Mouse (Mus musculus) liver, adult 2 months (tissue): ENCODE data around the gene Plcb4.

ENCODE experiments used
- CTCF ChIP-seq: fragments of 200-500 bp; IDR thresholded peaks from 2 replicates; pipeline ENCODE4 v1.5.1; 2011; ENCODE audit warnings: low read depth, low read length, control low read depth
- POLR2A ChIP-seq: fragments of 200-500 bp; IDR thresholded peaks from 2 replicates; pipeline ENCODE4 v1.6.1; 2011; ENCODE audit warnings: low read length, control low read depth; ENCODE audit not compliant: insufficient read depth; ENCODE audit errors: extremely low read depth

DNA sequence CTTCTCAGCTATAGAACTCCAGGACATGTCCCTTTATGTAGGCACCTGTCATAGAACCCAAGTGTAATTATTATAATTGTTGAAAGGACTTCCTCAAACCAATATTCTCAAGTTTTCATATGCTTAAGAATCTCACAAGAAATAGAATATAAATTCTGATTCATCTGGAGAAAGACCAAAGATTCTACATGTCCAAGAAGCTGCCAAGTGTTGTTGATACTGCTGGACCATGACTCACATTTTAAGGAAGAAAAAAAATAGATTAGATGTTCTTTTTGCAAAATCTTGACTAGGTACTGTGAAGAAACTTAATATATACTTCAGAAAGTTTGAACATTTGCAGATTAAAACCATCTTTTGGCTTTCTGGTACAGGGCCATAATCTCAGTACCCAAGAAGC, 40.3 kb upstream of the Plcb4 start:
- TF ChIP-seq CTCF = no peak
- no peak for TF ChIP-seq POLR2A
